Mouse (Mus musculus) stomach, postnatal 0 days (tissue): ENCODE results near the gene Trip4.

Experiments used
- CTCF ChIP-seq: IDR thresholded peaks from 2 replicates; pipeline ENCODE4 v1.5.1; 2016; ENCODE audit warnings: antibody characterized with exemption, low read depth, mild to moderate bottlenecking, moderate library complexity
- EP300 ChIP-seq: optimal IDR thresholded peaks from 2 replicates; pipeline ENCODE3; 2016; ENCODE audit warnings: antibody characterized with exemption

GRCm38 (mm10) chr9:65787829-65788344 lies 120.7 kb downstream of the Trip4 start:
- TF ChIP-seq CTCF (no peak), EP300 (no peak)
